Mouse (Mus musculus) C2C12 (cell line): ENCODE results near the gene Clk1.

ENCODE experiments used
- CTCF ChIP-seq: IDR thresholded peaks from one replicate; pipeline ENCODE4 v1.5.1; 2011; ENCODE audit not compliant: control insufficient read depth, insufficient read depth, insufficient read length
- USF1 ChIP-seq: IDR thresholded peaks from one replicate; pipeline ENCODE4 v1.6.1; 2011; ENCODE audit warnings: low read depth, mild to moderate bottlenecking, control low read depth, moderate library complexity

DNA sequence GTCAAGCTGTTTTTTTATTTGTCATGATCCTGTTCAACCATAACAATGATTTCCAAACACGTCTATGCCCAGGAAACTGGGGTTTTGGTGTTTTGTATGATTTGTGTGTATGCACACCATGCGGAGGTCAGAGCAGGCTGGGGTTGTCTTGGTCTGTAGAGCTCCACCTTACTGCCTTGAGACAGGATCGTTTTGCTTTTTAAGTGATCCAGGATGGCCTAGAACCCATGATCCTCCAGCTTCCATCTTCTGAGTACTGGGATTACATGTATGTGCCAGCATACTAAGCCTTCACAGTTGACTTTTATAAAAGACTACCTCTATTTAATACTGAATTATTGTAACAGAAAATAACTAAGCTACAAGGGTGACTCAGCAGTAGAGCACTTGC, 13.7 kb downstream of the Clk1 start:
- TF ChIP-seq CTCF: no peak
- no peak for TF ChIP-seq USF1
